Mouse (Mus musculus) embryonic facial prominence, embryonic 11.5 days (tissue): Measurements from ENCODE around the gene Clcnkb. TPM values are rescaled to one million over a fixed set of nuclear protein-coding genes. Genes with fewer than 3 reads are reported as not detected.

Experiments
- ATAC-seq: fragments of 200-750 bp; cut with Nextera tagmentation; replicated peaks from 2 replicates; pipeline ENCODE4 v1.8.0; 2017; ENCODE audit warnings: low read depth; ENCODE audit not compliant: insufficient number of reproducible peaks, low FRiP score, low TSS enrichment
- DNase-seq: peaks from one replicate; pipeline ENCODE4 v3.0.0-alpha.2; 2015; ENCODE audit warnings: low spot score
- H3K27ac ChIP-seq: fragments of 300-500 bp; sonication (generic); replicated peaks from 2 replicates; pipeline ENCODE4 v1.5.1; 2014; ENCODE audit warnings: mild to moderate bottlenecking, low read depth, low read length, control low read depth
- H3K27me3 ChIP-seq: fragments of 300-500 bp; sonication (generic); 2 replicates; pipeline ENCODE4 v1.6.1; 2014; ENCODE audit warnings: mild to moderate bottlenecking, low read length, moderate library complexity, mixed read lengths; ENCODE audit not compliant: control insufficient read depth, insufficient read depth
- H3K36me3 ChIP-seq: fragments of 300-500 bp; sonication (generic); replicated peaks from 2 replicates; pipeline ENCODE4 v1.6.1; 2014; ENCODE audit warnings: low read depth, mild to moderate bottlenecking, low read length, moderate library complexity, mixed read lengths; ENCODE audit not compliant: control insufficient read depth, insufficient read depth
- H3K4me1 ChIP-seq: fragments of 300-500 bp; sonication (generic); 2 replicates; pipeline ENCODE4 v1.6.1; 2014; ENCODE audit warnings: low read length, mixed read lengths; ENCODE audit not compliant: control insufficient read depth, insufficient read depth
- H3K4me2 ChIP-seq: fragments of 300-500 bp; sonication (generic); 2 replicates; pipeline ENCODE4 v1.6.1; 2014; ENCODE audit warnings: low read depth, mild to moderate bottlenecking, control low read depth, low read length, moderate library complexity
- H3K4me3 ChIP-seq: fragments of 300-500 bp; sonication (generic); 2 replicates; pipeline ENCODE4 v1.5.1; 2014; ENCODE audit warnings: low read depth, low read length, control low read depth
- H3K9ac ChIP-seq: fragments of 300-500 bp; sonication (generic); replicated peaks from 2 replicates; pipeline ENCODE4 v1.6.1; 2014; ENCODE audit warnings: mild to moderate bottlenecking, control low read depth, low read length
- H3K9me3 ChIP-seq: fragments of 300-500 bp; sonication (generic); replicated peaks from 2 replicates; pipeline ENCODE4 v1.6.1; 2016; ENCODE audit warnings: mild to moderate bottlenecking, low read length, inconsistent platforms, mixed read lengths; ENCODE audit not compliant: control insufficient read depth
- WGBS: fragments of 180-500 bp; shearing (Covaris S2); extraction: QIAGEN DNeasy Blood & Tissue Kit; methylation state at CpG from one replicate; pipeline ENCODE4 v1.1.7; 2014; 5-methylcytosine and 5-hydroxymethylcytosine counted together
- polyA plus RNA-seq: library from polyadenylated mRNA; unstranded; fragments of >200 nt; fragmentation: Nextera tagmentation; extraction: Ambion mirVana; gene quantifications from 2 replicates; pipeline ENCODE4 v1.2.1, GENCODE M21; 2014

Clcnkb gene
- polyA plus RNA-seq, 1 experiment from 2014 or later = not detected

GRCm38 (mm10) chr4:141359222-141359621, 56.6 kb downstream of the Clcnkb start:
- Histone ChIP-seq H3K4me2 (no peak overlapping the region), H3K9ac (no peak overlapping the region), H3K9me3 (no peaks in the 10 kb centered on the region), H3K4me3 (no peak overlapping the region), H3K27ac (no peak overlapping the region), H3K27me3 (no peaks in the 10 kb centered on the region), H3K36me3 (no peaks in the 10 kb centered on the region), H3K4me1 (no peaks in the 10 kb centered on the region)
- 84% methylated on average over 6 of the region's 6 CpGs for WGBS
- no peak for DNase-seq
- ATAC-seq = no peak

GRCm38 (mm10) chr4:141357811-141358210, 58.0 kb downstream of the Clcnkb start:
- Histone ChIP-seq H3K4me2 (no peak overlapping the region), H3K4me3 (no peak overlapping the region), H3K9ac (no peak overlapping the region), H3K9me3 (no peaks in the 10 kb centered on the region), H3K4me1 (no peaks in the 10 kb centered on the region), H3K36me3 (no peaks in the 10 kb centered on the region), H3K27ac (no peak overlapping the region), H3K27me3 (no peaks in the 10 kb centered on the region)
- ATAC-seq (no peak), DNase-seq (no peak)

Other genes starting within 250 kb of the Clcnkb start
- 6.2 and 6.8 TPM in 2 replicates for gene Rsg1, start 202.1 kb downstream of the Clcnkb start, polyA plus RNA-seq
- 5.8 and 6.1 TPM in 2 replicates for gene Arhgef19, start 176.5 kb downstream of the Clcnkb start, polyA plus RNA-seq
- 1.0 and 1.4 TPM in 2 replicates for gene Epha2, start 114.8 kb downstream of the Clcnkb start, polyA plus RNA-seq
- 0.76 and 1.3 TPM in 2 replicates for gene Fam131c, start 47.8 kb downstream of the Clcnkb start, polyA plus RNA-seq
- 0.27 and 0.45 TPM in 2 replicates for gene Clcnka, start 17.3 kb downstream of the Clcnkb start, polyA plus RNA-seq
- gene Hspb7, start 4.8 kb upstream of the Clcnkb start, polyA plus RNA-seq = 0.10 and 0.45 TPM in 2 replicates
- not detected in 2 replicates for gene Srarp, start 20.1 kb upstream of the Clcnkb start, polyA plus RNA-seq
- gene Zbtb17, start 28.6 kb upstream of the Clcnkb start, polyA plus RNA-seq = 35.4 and 43.3 TPM in 2 replicates
- gene Spen, start 122.6 kb upstream of the Clcnkb start, polyA plus RNA-seq = 11.0 and 13.7 TPM in 2 replicates
- 59.3 and 61.3 TPM in 2 replicates for gene Fblim1, start 190.1 kb upstream of the Clcnkb start, polyA plus RNA-seq
- 0.17 and 0.42 TPM in 2 replicates for gene Tmem82, start 202.6 kb upstream of the Clcnkb start, polyA plus RNA-seq
- gene Slc25a34, start 207.8 kb upstream of the Clcnkb start, polyA plus RNA-seq = not detected in 2 replicates
- gene Plekhm2, start 248.9 kb upstream of the Clcnkb start, polyA plus RNA-seq = 2.9 and 3.5 TPM in 2 replicates